Comparison of ENCODE assay signal across 8 mouse cellular contexts in the genomic region with DNA sequence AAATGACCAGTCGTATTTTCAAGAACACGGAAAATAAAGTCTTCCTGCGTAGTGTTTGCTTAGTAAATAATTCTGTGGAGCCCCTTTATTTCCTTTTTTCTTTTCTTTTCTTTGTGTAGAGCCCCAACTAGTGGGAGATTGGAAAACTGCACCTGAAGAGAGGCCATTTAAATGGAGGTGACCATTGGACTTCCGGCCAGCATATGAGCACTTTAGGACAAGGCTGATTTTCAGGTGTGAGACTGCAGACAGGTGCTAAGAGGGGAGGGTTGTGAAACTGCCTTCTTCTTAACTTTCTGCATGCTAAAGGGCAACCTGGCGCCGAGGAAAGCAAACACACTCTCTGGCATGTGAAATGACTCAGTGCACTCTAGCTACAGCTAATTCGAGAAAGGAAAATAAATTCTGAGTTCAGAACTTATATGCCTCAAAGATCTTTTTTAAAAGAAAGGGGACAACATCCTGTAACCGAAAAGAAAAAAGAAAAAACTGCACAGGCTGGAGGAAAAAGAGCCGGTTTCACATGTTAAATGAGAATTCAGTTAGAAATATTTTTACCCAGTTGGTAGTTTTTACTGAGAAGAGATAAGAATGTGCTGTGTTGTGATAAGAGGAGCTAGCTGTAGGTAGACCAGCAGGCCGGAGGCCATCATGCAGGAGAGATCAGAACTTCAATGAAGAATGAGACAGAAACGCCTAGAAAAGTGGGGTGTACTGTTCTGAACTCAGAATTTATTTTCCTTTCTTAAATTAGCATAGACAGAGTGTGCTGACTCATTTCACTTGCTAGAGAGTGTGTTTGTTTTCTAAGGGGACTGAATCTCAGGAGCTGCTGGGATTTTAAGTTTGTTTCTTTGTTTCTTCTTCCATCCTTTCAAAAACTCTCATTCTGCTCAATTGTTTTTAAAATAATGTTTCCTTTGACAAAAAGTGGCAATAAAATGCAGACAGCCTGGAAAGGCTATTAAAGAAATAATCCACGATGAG.
DNase-seq lines count a peak whose midpoint lies in the region; ATAC-seq and TF ChIP-seq lines count a peak whose summit lies in the region.

No protein-coding gene starts in this region.

- H3K4me1 ChIP-seq in heart, embryonic 13.5 days = peaks cover 33% of the 10 kb centered on the region
- peaks cover 21% of the 10 kb centered on the region for H3K4me1 ChIP-seq in kidney, embryonic 16.5 days (ENCODE audit: insufficient read depth, low read length)
- H3K4me1 ChIP-seq in liver, embryonic 13.5 days (replicated peaks) = peaks cover 52% of the 10 kb centered on the region

- H3K27ac ChIP-seq in heart, embryonic 13.5 days (replicated peaks) = no peak overlapping the region
- no peak overlapping the region; the same call in 1 of the 2 replicates for H3K27ac ChIP-seq in kidney, embryonic 16.5 days (ENCODE audit: low read length)
- peak overlapping the region; percentile 63 for H3K27ac ChIP-seq in liver, embryonic 13.5 days

- DNase-seq in CD4-positive helper T cell, adult 2 months (ENCODE audit: low read depth, low spot score) = peak; percentile 55
- peak; percentile 15 for DNase-seq in T-cell, adult 2 months (ENCODE audit: low spot score)
- peak; percentile 89 for DNase-seq in embryo, embryonic 10.5 days (ENCODE audit: low spot score)
- DNase-seq in liver, embryonic 13.5 days = peak; percentile 39
- peak; percentile 12 for DNase-seq in telencephalon, adult 2 months (ENCODE audit: low read depth, low spot score)

- peak overlapping the region; percentile 67 for H3K9ac ChIP-seq in heart, embryonic 13.5 days
- peak overlapping the region; percentile 59 for H3K9ac ChIP-seq in kidney, embryonic 16.5 days (replicated peaks; ENCODE audit: low read length)
- H3K9ac ChIP-seq in liver, embryonic 13.5 days = peak overlapping the region; percentile 58; the same call in 1 of the 2 replicates

- no peaks in the 10 kb centered on the region for H3K9me3 ChIP-seq in heart, embryonic 13.5 days
- no peaks in the 10 kb centered on the region for H3K9me3 ChIP-seq in kidney, embryonic 16.5 days (ENCODE audit: low read length)
- no peaks in the 10 kb centered on the region for H3K9me3 ChIP-seq in liver, embryonic 13.5 days (replicated peaks)

- TF ChIP-seq POLR2A in myocyte (IDR thresholded peaks at IDR 0.05; ENCODE audit: insufficient read length, low read depth) = no peak

- H3ac ChIP-seq in myocyte (ENCODE audit: control insufficient read depth, insufficient read length) = no peak overlapping the region

- ATAC-seq in heart, embryonic 13.5 days (ENCODE audit: extremely low read depth, insufficient number of reproducible peaks, low FRiP score, low TSS enrichment) = no peak
- ATAC-seq in kidney, embryonic 16.5 days (ENCODE audit: low FRiP score, low TSS enrichment) = peak; percentile 30; the same call in 1 of the 2 replicates
- ATAC-seq in liver, embryonic 13.5 days (ENCODE audit: low read depth) = peak; percentile 88

- H3K4me2 ChIP-seq in heart, embryonic 13.5 days = peak overlapping the region; percentile 66
- peak overlapping the region; percentile 69 for H3K4me2 ChIP-seq in kidney, embryonic 16.5 days (replicated peaks; ENCODE audit: low read depth, low read length)
- H3K4me2 ChIP-seq in liver, embryonic 13.5 days = peak overlapping the region; percentile 67
- peak overlapping the region; percentile 76 for H3K4me2 ChIP-seq in myocyte (ENCODE audit: low read depth)

- H3K36me3 ChIP-seq in heart, embryonic 13.5 days = no peaks in the 10 kb centered on the region
- H3K36me3 ChIP-seq in kidney, embryonic 16.5 days (ENCODE audit: insufficient read depth, low read length) = no peaks in the 10 kb centered on the region
- H3K36me3 ChIP-seq in liver, embryonic 13.5 days = no peaks in the 10 kb centered on the region
- no peaks in the 10 kb centered on the region for H3K36me3 ChIP-seq in myocyte (ENCODE audit: control insufficient read depth, insufficient read depth)

- 31% methylated on average over 12 of the region's 12 CpGs for WGBS in heart, embryonic 13.5 days
- WGBS in kidney, embryonic 16.5 days = 40% methylated on average over 12 of the region's 12 CpGs
- WGBS in liver, embryonic 13.5 days (ENCODE audit: insufficient replicate concordance) = 14% methylated on average over 12 of the region's 12 CpGs

- H3K4me3 ChIP-seq in heart, embryonic 13.5 days = peak overlapping the region; percentile 35
- H3K4me3 ChIP-seq in kidney, embryonic 16.5 days (ENCODE audit: low read length) = peak overlapping the region; percentile 37
- H3K4me3 ChIP-seq in liver, embryonic 13.5 days (replicated peaks) = peak overlapping the region; percentile 48
- H3K4me3 ChIP-seq in myocyte = no peak overlapping the region

- H3K27me3 ChIP-seq in heart, embryonic 13.5 days (replicated peaks) = 0 out of 2 replicates have a peak, but pooled peaks cover 4% of the 10 kb centered on the region
- 0 out of 2 replicates have a peak, but pooled peaks cover 3% of the 10 kb centered on the region for H3K27me3 ChIP-seq in kidney, embryonic 16.5 days (ENCODE audit: insufficient read depth, low read length)
- no peaks in the 10 kb centered on the region for H3K27me3 ChIP-seq in liver, embryonic 13.5 days
- no peaks in the 10 kb centered on the region for H3K27me3 ChIP-seq in myocyte (ENCODE audit: control insufficient read depth, insufficient read depth, insufficient read length)

- no peaks in the 10 kb centered on the region for H3K79me2 ChIP-seq in myocyte (ENCODE audit: control insufficient read depth, insufficient read depth)

TF ChIP-seq in myocyte, 11 proteins besides CTCF, POLR2A, EP300 and RAD21:
- no peak for TF ChIP-seq USF1 (IDR thresholded peaks at IDR 0.05; ENCODE audit: low read depth)
- no peak for TF ChIP-seq E2F4 (IDR thresholded peaks at IDR 0.05; ENCODE audit: insufficient read depth)
- no peak for TF ChIP-seq MAX (IDR thresholded peaks at IDR 0.05; ENCODE audit: low read depth)
- TF ChIP-seq REST (IDR thresholded peaks at IDR 0.05; ENCODE audit: insufficient read depth, insufficient read length) = no peak
- TF ChIP-seq POLR2AphosphoS2 (IDR thresholded peaks at IDR 0.05; ENCODE audit: insufficient read length, low read depth) = no peak
- TF ChIP-seq SRF (IDR thresholded peaks at IDR 0.05; ENCODE audit: control insufficient read depth, insufficient read length, low read depth) = no peak
- TF ChIP-seq CEBPB (IDR thresholded peaks at IDR 0.05; ENCODE audit: insufficient read depth, poor library complexity, severe bottlenecking) = no peak
- no peak for TF ChIP-seq TCF3 (IDR thresholded peaks at IDR 0.05; ENCODE audit: insufficient read length, low read depth)
- TF ChIP-seq MYOD1 (IDR thresholded peaks at IDR 0.05; ENCODE audit: control insufficient read depth in 1 of 3, insufficient read length in 2 of 3, low read depth in 2 of 3) = no peak

Comparison
In these comparisons a context has a peak if more than half of its experiments do, and no peak if none do; other contexts are left out.
1. DNase-seq: peak in every context shown above with its lines; median percentile 89 in embryo, embryonic 10.5 days; 55 in CD4-positive helper T cell, adult 2 months; 39 in liver, embryonic 13.5 days; 15 in T-cell, adult 2 months; 12 in telencephalon, adult 2 months.